Mouse (Mus musculus) G1E (cell line): ENCODE data around the gene Shoc2. TPM values are rescaled to one million over a fixed set of nuclear protein-coding genes. Genes with fewer than 3 reads are reported as not detected.
"Not testable (repeated sequence)": the region's sequence is repeated elsewhere in the genome, so short reads cannot be mapped to it uniquely, and the experiment has no call there.

Source experiments
- ATAC-seq: 2 replicates; pipeline ENCODE4 v1.8.0; 2016; ENCODE audit warnings: mild to moderate bottlenecking; ENCODE audit not compliant: insufficient number of reproducible peaks, poor library complexity, low FRiP score, severe bottlenecking; ENCODE audit errors: extremely low read depth
- DNase-seq: peaks from one replicate; pipeline ENCODE4 v3.0.0; 2012; ENCODE audit warnings: low spot score
- H3K27me3 ChIP-seq: 2 replicates; pipeline ENCODE4 v1.6.1; 2012; ENCODE audit warnings: mild to moderate bottlenecking, low read length, inconsistent platforms; ENCODE audit not compliant: insufficient read depth
- H3K36me3 ChIP-seq: replicated peaks from 2 replicates; pipeline ENCODE3; 2012; ENCODE audit warnings: mild to moderate bottlenecking, inconsistent platforms
- H3K4me1 ChIP-seq: 2 replicates; pipeline ENCODE4 v1.6.1; 2012; ENCODE audit warnings: low read depth, low read length, inconsistent platforms, mixed read lengths; ENCODE audit not compliant: insufficient read depth
- H3K4me3 ChIP-seq: 2 replicates; pipeline ENCODE4 v1.5.1; 2012; ENCODE audit warnings: low read depth, mild to moderate bottlenecking, inconsistent platforms, low read length, moderate library complexity, mixed read lengths
- H3K9me3 ChIP-seq: replicated peaks from 2 replicates; pipeline ENCODE4 v1.6.1; 2012; ENCODE audit warnings: inconsistent platforms
- CTCF ChIP-seq: IDR thresholded peaks from 2 replicates; pipeline ENCODE4 v1.5.1; 2012; ENCODE audit warnings: low read depth, low read length, inconsistent platforms, mixed read lengths
- GATA1 ChIP-seq: IDR thresholded peaks from 2 replicates; pipeline ENCODE4 v1.6.1; 2012; ENCODE audit warnings: borderline replicate concordance, low read length, inconsistent platforms, mixed read lengths
- GATA2 ChIP-seq: IDR thresholded peaks from 2 replicates; pipeline ENCODE4 v1.6.1; 2012; ENCODE audit warnings: low read depth, low read length, inconsistent platforms, borderline replicate concordance
- POLR2AphosphoS5 ChIP-seq: IDR thresholded peaks from 2 replicates; pipeline ENCODE4 v1.6.1; 2012; ENCODE audit warnings: low read depth, low read length, inconsistent platforms; ENCODE audit not compliant: insufficient replicate concordance
- TAL1 ChIP-seq: conservative IDR thresholded peaks from 2 replicates; pipeline ENCODE4 v1.6.1; 2012; ENCODE audit warnings: low read depth, low read length, inconsistent platforms, mixed read lengths
- polyA plus RNA-seq: library from polyadenylated mRNA; stranded (reverse); fragments of >175 nt; gene quantifications from 2 replicates; pipeline ENCODE4 v1.2.3, GENCODE M21; 2012
- total RNA-seq, 2 experiments: library from RNA; stranded (forward) in 1 of 2; stranded (reverse) in 1 of 2; fragments of 200-1000 nt in 1 of 2; fragments of >200 nt in 1 of 2; fragmentation: Nextera tagmentation in 1 of 2; gene quantifications; 2 replicates each; pipeline ENCODE4 v1.2.3; 2014 to 2017

The Shoc2 gene
- total and polyA plus RNA-seq, 3 experiments: 4.3 to 127 (median 124) TPM

DNA sequence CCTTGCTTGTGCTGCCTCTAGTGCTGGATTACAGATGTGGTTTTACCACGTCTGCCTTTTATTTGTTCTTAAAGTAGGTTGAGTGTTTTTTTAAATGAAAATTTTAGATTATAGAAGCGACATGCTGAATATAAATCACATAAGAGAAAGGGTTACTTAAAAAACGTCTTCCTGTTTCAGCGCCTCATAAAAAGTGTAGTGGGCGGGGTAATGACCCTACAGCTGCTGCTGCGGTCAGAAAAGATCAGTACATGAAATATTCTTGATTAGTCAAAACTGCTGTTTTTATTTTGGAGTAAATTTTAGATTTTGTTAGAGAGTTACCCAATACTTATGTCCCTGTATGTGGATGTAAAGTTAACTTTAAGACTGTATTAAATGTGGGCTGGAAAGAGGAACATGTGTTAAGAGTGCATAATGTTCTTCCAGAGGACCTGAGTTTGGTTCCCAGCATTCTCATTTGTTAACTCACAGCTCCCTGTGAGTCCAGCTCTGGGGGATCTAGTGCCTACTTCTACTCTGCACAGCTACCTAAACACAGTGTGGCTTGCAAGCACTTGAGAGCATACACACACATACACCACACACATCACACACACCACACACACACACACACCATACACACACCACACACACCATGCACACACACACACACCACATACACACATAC, 37.9 kb upstream of the Shoc2 start:
- H3K9me3 ChIP-seq: no peaks in the 10 kb centered on the region
- no peaks in the 10 kb centered on the region for H3K27me3 ChIP-seq
- TF ChIP-seq GATA1 (no peak), CTCF (no peak)
- no peak for ATAC-seq
- peaks cover 41% of the 10 kb centered on the region for H3K4me1 ChIP-seq
- DNase-seq: no peak
- H3K4me3 ChIP-seq: peak overlapping the region; percentile 48; the same call in 1 of the 2 replicates
- peaks cover 34% of the 10 kb centered on the region for H3K36me3 ChIP-seq

DNA sequence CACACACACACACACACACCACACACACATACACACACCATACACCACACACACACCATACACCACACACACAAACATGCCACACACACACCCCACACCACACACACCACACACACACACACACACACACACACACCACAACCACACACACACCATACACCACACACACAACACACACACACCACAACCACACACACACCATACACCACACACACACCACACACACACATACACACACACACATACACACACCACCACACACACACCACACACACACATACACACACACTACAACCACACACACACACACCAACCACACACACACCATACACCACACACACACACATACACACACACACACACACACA, 37.4 kb upstream of the Shoc2 start:
- ATAC-seq, H3K9me3 ChIP-seq, DNase-seq, H3K27me3 ChIP-seq: not testable (repeated sequence)
- Histone ChIP-seq H3K4me1 (peaks cover 40% of the 10 kb centered on the region), H3K36me3 (peaks cover 38% of the 10 kb centered on the region), H3K4me3 (peak overlapping the region; percentile 48; the same call in 1 of the 2 replicates)
- TF ChIP-seq POLR2AphosphoS5: 0 out of 2 replicates have a peak, but pooled peaks have one; percentile 28

DNA sequence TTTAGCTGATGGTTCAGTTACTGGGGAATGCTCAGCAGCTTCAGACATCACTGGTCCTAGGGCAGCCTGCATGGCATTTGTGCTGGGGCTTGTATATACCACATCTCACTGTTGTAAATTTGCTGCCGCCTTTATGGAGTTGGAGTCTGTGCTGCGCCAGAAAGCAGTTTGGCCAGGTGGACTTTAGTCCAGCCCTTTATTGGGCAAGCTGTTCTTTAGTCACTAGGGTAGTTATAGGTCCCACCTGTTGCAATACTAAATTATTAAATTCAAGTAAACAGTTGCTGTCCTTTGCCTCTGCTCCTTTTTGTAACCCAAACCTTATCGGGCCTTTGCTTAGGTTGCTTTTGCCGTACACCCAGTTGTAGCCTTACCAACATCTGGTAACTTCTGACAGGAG, 29.2 kb upstream of the Shoc2 start:
- H3K4me3 ChIP-seq: no peak overlapping the region
- H3K36me3 ChIP-seq: peaks cover 85% of the 10 kb centered on the region
- DNase-seq: no peak
- H3K9me3 ChIP-seq: no peaks in the 10 kb centered on the region
- ATAC-seq: no peak
- peaks cover 2% of the 10 kb centered on the region; the same call in 1 of the 2 replicates for H3K4me1 ChIP-seq
- TF ChIP-seq POLR2AphosphoS5: no peak
- TF ChIP-seq TAL1: no peak
- no peak for TF ChIP-seq GATA2
- TF ChIP-seq CTCF: no peak
- TF ChIP-seq GATA1: no peak
- no peaks in the 10 kb centered on the region for H3K27me3 ChIP-seq

DNA sequence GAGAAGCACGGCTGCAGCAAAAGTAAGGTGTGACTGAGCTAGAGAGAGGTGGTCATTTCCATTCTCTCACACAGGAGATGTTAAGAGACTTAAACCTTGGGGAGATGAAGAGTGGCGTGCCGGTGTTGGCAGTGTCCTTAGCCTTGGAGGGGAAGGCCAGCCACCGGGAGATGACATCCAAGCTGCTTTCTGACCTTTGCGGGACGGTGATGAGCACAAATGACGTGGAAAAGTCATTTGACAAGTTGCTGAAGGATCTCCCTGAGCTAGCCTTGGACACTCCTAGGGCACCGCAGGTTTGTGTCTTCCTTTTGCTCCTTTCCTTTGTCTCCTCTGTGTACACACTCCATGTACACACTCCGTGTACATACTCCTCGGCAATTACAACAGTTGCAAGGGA, 24.6 kb upstream of the Shoc2 start:
- H3K27me3 ChIP-seq: no peaks in the 10 kb centered on the region
- peaks cover 2% of the 10 kb centered on the region; the same call in 1 of the 2 replicates for H3K4me1 ChIP-seq
- ATAC-seq (no peak), DNase-seq (no peak)
- H3K9me3 ChIP-seq: no peaks in the 10 kb centered on the region
- no peak for TF ChIP-seq POLR2AphosphoS5
- no peak for TF ChIP-seq CTCF
- TF ChIP-seq GATA1: no peak
- TF ChIP-seq TAL1: no peak
- TF ChIP-seq GATA2: no peak
- H3K4me3 ChIP-seq: no peak overlapping the region
- H3K36me3 ChIP-seq: peaks cover 85% of the 10 kb centered on the region

DNA sequence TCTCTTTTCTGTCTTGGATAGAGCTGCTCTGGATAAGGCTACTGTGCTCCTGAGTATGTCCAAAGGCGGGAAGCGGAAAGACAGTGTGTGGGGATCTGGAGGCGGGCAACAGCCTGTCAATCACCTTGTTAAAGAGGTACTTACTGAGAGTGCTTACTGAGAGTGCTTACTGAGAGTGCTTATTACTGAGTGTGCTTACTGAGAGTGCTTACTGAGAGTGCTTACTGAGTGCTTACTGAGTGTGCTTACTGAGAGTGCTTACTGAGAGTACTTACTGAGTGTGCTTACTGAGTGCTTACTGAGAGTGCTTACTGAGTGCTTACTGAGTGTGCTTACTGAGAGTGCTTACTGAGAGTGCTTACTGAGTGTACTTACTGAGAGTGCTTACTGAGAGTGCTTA, 22.1 kb upstream of the Shoc2 start:
- ATAC-seq: not testable (repeated sequence)
- H3K36me3 ChIP-seq: peaks cover 76% of the 10 kb centered on the region

DNA sequence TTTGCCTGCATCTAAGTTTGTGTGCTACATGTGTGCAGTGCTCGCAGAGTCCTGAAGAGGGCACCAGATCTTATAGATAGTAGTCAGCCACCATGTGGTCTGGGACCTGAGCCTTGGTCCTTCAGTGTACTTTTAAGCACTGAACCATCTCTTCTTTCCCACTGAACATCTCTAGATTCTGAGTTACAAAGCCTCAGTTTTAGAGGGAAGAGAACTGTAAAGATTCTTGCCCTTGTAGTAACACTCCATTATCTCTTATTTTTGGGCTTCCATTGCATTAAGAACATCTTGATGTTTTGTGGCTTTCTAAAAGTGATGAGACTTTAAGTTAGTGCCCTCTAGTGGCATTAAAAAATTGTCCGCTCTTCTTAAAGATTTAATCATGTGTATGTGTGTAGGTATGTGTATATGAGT, 18.8 kb upstream of the Shoc2 start:
- DNase-seq: no peak
- no peak for ATAC-seq
- Histone ChIP-seq H3K4me1 (peaks cover 20% of the 10 kb centered on the region), H3K36me3 (peaks cover 70% of the 10 kb centered on the region), H3K9me3 (no peaks in the 10 kb centered on the region), H3K4me3 (no peak overlapping the region), H3K27me3 (no peaks in the 10 kb centered on the region)
- TF ChIP-seq POLR2AphosphoS5 (no peak), TAL1 (no peak)

More for the DNA sequence above, 22.1 kb upstream of the Shoc2 start:
- H3K4me1 ChIP-seq, H3K9me3 ChIP-seq, H3K4me3 ChIP-seq, DNase-seq, H3K27me3 ChIP-seq: not testable (repeated sequence)

DNA sequence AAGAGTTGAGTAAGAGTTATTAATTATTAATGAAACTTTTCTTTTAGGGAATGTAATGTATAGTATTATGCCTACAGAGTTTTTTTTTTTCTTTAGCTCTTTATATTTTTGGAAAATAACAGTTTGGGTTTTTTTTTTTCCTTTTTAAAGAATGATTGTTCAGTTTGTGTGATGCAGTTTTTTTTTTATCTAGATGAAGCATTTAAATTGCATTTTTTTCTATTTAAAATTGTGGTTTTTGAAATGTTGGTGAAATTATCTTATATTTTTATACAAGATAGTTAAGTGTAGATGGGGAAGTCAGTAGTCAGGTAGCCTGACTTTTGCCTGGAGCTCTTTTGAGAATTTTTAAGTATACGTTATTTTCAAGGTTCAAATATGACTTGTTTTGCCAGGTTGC, 17.4 kb upstream of the Shoc2 start:
- ATAC-seq: no peak
- Histone ChIP-seq H3K4me3 (no peak overlapping the region), H3K9me3 (no peaks in the 10 kb centered on the region), H3K36me3 (peaks cover 72% of the 10 kb centered on the region), H3K27me3 (no peaks in the 10 kb centered on the region), H3K4me1 (peaks cover 20% of the 10 kb centered on the region)
- no peak for DNase-seq
- TF ChIP-seq CTCF (no peak), TAL1 (no peak), GATA1 (no peak), POLR2AphosphoS5 (no peak), GATA2 (no peak)
